28 mouse cellular contexts compared by ENCODE assay signal in genomic region chr2:130735281-130735680, GRCm38 (mm10). TPM values are rescaled to one million over a fixed set of nuclear protein-coding genes. Genes with fewer than 3 reads are reported as not detected.
A peak's percentile ranks its signal among the peaks of the same experiment; 100 is the strongest.
DNase-seq lines count a peak whose midpoint lies in the region; TF ChIP-seq lines count a peak whose summit lies in the region.
"Had no signal": no experiment of that assay in that cellular context is flagged by ENCODE, and none has a peak within 500 bp of the region (broad histone marks: within the 10 kb centered on the region; RNA-seq: fewer than 3 reads in every experiment).

No protein-coding gene starts in this region.

- 60% methylated on average over 5 of the region's 5 CpGs for WGBS in kidney, adult 2 months
- WGBS in large intestine, adult 2 months = 28% methylated on average over 5 of the region's 5 CpGs

- TF ChIP-seq CTCF in kidney, adult 2 months (conservative IDR thresholded peaks at IDR 0.05; ENCODE audit: insufficient read depth, insufficient read length, low read depth, low read length) = no peak

- no peaks in the 10 kb centered on the region for H3K27me3 ChIP-seq in kidney, adult 2 months (replicated peaks; ENCODE audit: control insufficient read depth, insufficient read depth, low read length)
- H3K27me3 ChIP-seq: CH12.LX; heart, embryonic 13.5 days; hindbrain, embryonic 15.5 days; liver, embryonic 12.5 days had no signal

- TF ChIP-seq POLR2A in kidney, adult 2 months (IDR thresholded peaks at IDR 0.05; ENCODE audit: low read depth, low read length) = no peak

- H3K4me1 ChIP-seq in kidney, adult 2 months (ENCODE audit: control insufficient read depth, insufficient read depth, low read length) = no peaks in the 10 kb centered on the region
- H3K4me1 ChIP-seq: heart, embryonic 13.5 days; hindbrain, embryonic 15.5 days; liver, embryonic 12.5 days had no signal

- H3K36me3 ChIP-seq in kidney, adult 2 months (ENCODE audit: control insufficient read depth, insufficient read depth, low read length) = peaks cover 20% of the 10 kb centered on the region

- H3K27ac ChIP-seq in kidney, adult 2 months (ENCODE audit: insufficient read depth, low read depth, low read length) = no peak overlapping the region
- H3K27ac ChIP-seq: heart, embryonic 13.5 days; hindbrain, embryonic 15.5 days; liver, embryonic 12.5 days; stomach, postnatal 0 days had no signal

- DNase-seq in cerebellum, adult 18-20 months = peak; percentile 9 to 14
- no peak for DNase-seq in cerebellum, adult 9-10 months
- peak; percentile 22 for DNase-seq in kidney, adult 2 months
- DNase-seq in kidney, postnatal 4 days = no peak
- DNase-seq in layer of hippocampus, adult 9-11 months = peak; percentile 75
- DNase-seq in layer of hippocampus, postnatal 25 days (ENCODE audit: extremely low spot score in 1 of 2, low spot score in 1 of 2) = no peak
- DNase-seq in large intestine, adult 2 months (ENCODE audit: low read depth, low spot score) = peak; percentile 8
- DNase-seq in right cerebral cortex, adult 2 months (ENCODE audit: low spot score in 2 of 2) = no peak
- DNase-seq: adrenal gland, adult 2 months; adrenal gland, postnatal 36 days; cerebellum, postnatal 25 days; gastrocnemius, postnatal 10 days; heart, postnatal 10 days; kidney, adult 8-10 months; kidney, postnatal 10 days; left cerebral cortex, postnatal 4 days; liver, postnatal 0 days; lung, postnatal 36 days; right cerebral cortex, adult 18-20 months; right cerebral cortex, postnatal 4 days; thymus, postnatal 14 days had no signal

- no peak overlapping the region for H3K4me3 ChIP-seq in kidney, adult 2 months (ENCODE audit: insufficient read depth, low read depth, low read length)
- H3K4me3 ChIP-seq: heart, embryonic 13.5 days; hindbrain, embryonic 15.5 days; liver, embryonic 12.5 days had no signal

RNA-seq across cellular contexts. Expression of gene Slc4a11, which starts 38.0 kb away (rescaled TPM):
- 30.6 and 40.7 TPM in 2 replicates for polyA plus RNA-seq in kidney, adult 2 months (2012; rRNA removed)
- under 1 TPM; 0.23 to 0.57 TPM for total RNA-seq in layer of hippocampus, postnatal 25 days (2021)
- polyA plus RNA-seq in large intestine, adult 2 months (2012; rRNA removed) = 0.47 and 1.5 TPM in 2 replicates
- total RNA-seq: hematopoietic stem cell, adult 5-6 weeks; megakaryocyte, adult 5-6 weeks had no signal
- polyA plus RNA-seq: liver, embryonic 12.5 days; liver, postnatal 0 days had no signal

Comparison
In these comparisons a context has a peak if more than half of its experiments do, and no peak if none do; other contexts are left out.
1. DNase-seq: peak in cerebellum, adult 18-20 months (2 of 2), kidney, adult 2 months (single experiment), layer of hippocampus, adult 9-11 months (single experiment) and large intestine, adult 2 months (single experiment); none in cerebellum, adult 9-10 months (single experiment), kidney, postnatal 4 days (0 of 2), layer of hippocampus, postnatal 25 days (0 of 2) and right cerebral cortex, adult 2 months (0 of 2).
2. RNA of gene Slc4a11, which starts 38.0 kb away (polyA plus RNA-seq): 30.6 to 40.7 TPM in kidney, adult 2 months; 0.47 to 1.5 TPM in large intestine, adult 2 months; every median in the first group is over 10 times any median in the second.